Mouse (Mus musculus): ENCODE data around the gene Klhl10. TPM values are rescaled to one million over a fixed set of nuclear protein-coding genes. Genes with fewer than 3 reads are reported as not detected.

Klhl10 gene
- total and polyA plus RNA-seq, 2 experiments from 2014 or later = 0.39 to 0.42 TPM

GRCm38 (mm10) chr11:100490951-100491350 is 49.2 kb downstream of the Klhl10 start:
- H3K4me2 ChIP-seq (ENCODE audit: low read depth, low read length) = no peak overlapping the region
- no peak overlapping the region for H3K9ac ChIP-seq (replicated peaks; ENCODE audit: low read length)
- peaks cover 54% of the 10 kb centered on the region for H3K36me3 ChIP-seq (ENCODE audit: insufficient read depth, low read length)
- DNase-seq (ENCODE audit: low spot score) = peak; percentile 7
- no peak overlapping the region for H3K4me3 ChIP-seq (ENCODE audit: low read length)
- no peak overlapping the region for H3K27ac ChIP-seq
- H3K27me3 ChIP-seq (ENCODE audit: insufficient read depth, low read length) = no peaks in the 10 kb centered on the region
- TF ChIP-seq CTCF (IDR thresholded peaks at IDR 0.05; ENCODE audit: low read depth) = peak; percentile 58
- WGBS = 92% methylated on average over 6 of the region's 6 CpGs
- no peaks in the 10 kb centered on the region for H3K4me1 ChIP-seq (ENCODE audit: insufficient read depth, low read length)
- H3K9me3 ChIP-seq (ENCODE audit: low read length) = no peaks in the 10 kb centered on the region
- no peak for ATAC-seq

DNA sequence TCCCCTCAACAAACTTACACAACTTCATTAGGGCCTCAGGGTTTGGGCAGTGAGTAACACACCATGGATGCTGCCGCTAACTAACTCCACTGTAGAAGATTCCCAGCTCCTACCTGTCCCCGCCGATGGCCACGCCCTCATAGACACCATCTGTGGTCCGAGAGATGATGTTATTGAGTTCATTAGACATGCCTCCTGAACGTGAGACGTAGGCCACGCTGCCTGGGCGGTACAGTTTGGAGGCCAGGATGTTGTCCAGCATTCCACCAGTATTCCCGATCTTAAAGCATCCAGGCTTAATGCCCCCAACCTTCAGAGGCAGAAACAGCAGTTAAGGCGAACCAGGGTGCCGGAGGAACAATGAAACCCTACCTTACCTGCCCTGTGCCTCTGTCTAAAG is 52.1 kb downstream of the Klhl10 start:
- 91% methylated on average over 12 of the region's 12 CpGs for WGBS
- H3K27ac ChIP-seq = no peak overlapping the region
- H3K4me2 ChIP-seq (ENCODE audit: low read depth, low read length) = no peak overlapping the region
- no peak overlapping the region for H3K9ac ChIP-seq (replicated peaks; ENCODE audit: low read length)
- DNase-seq (ENCODE audit: low spot score) = no peak
- no peak for ATAC-seq
- peaks cover 77% of the 10 kb centered on the region for H3K36me3 ChIP-seq (ENCODE audit: insufficient read depth, low read length)
- H3K9me3 ChIP-seq (ENCODE audit: low read length) = no peaks in the 10 kb centered on the region
- no peaks in the 10 kb centered on the region for H3K27me3 ChIP-seq (ENCODE audit: insufficient read depth, low read length)
- TF ChIP-seq CTCF (IDR thresholded peaks at IDR 0.05; ENCODE audit: low read depth) = no peak
- H3K4me1 ChIP-seq (ENCODE audit: insufficient read depth, low read length) = no peaks in the 10 kb centered on the region
- H3K4me3 ChIP-seq (ENCODE audit: low read length) = no peak overlapping the region

DNA sequence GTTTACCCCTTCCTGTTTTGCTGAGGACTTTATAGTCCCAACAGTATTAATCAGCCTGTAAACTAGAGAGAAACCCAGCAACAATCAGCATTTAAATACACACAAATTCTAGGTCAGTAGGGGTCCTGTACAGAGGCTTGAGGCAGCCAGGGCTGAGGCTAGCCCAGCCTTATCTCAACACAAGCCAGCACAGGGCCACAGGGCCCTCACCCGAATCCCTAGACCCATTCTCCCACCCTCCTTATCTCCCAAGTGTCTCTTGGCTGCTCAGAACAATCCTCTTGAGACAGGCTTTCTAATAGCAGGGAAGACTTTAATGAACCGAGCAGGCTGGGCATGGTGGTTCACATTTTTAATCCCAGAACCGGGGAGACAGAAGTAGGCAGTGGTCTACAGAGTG is 58.5 kb downstream of the Klhl10 start:
- Histone ChIP-seq H3K4me2 (ENCODE audit: low read depth, low read length) (no peak overlapping the region), H3K27ac (no peak overlapping the region), H3K36me3 (ENCODE audit: insufficient read depth, low read length) (peaks cover 66% of the 10 kb centered on the region), H3K4me3 (ENCODE audit: low read length) (no peak overlapping the region), H3K9me3 (ENCODE audit: low read length) (no peaks in the 10 kb centered on the region), H3K4me1 (ENCODE audit: insufficient read depth, low read length) (no peaks in the 10 kb centered on the region), H3K27me3 (ENCODE audit: insufficient read depth, low read length) (no peaks in the 10 kb centered on the region), H3K9ac (replicated peaks; ENCODE audit: low read length) (no peak overlapping the region)
- DNase-seq (ENCODE audit: low spot score) (no peak), ATAC-seq (no peak)
- 81% methylated on average over 3 of the region's 3 CpGs for WGBS
- TF ChIP-seq CTCF (IDR thresholded peaks at IDR 0.05; ENCODE audit: low read depth) = no peak

DNA sequence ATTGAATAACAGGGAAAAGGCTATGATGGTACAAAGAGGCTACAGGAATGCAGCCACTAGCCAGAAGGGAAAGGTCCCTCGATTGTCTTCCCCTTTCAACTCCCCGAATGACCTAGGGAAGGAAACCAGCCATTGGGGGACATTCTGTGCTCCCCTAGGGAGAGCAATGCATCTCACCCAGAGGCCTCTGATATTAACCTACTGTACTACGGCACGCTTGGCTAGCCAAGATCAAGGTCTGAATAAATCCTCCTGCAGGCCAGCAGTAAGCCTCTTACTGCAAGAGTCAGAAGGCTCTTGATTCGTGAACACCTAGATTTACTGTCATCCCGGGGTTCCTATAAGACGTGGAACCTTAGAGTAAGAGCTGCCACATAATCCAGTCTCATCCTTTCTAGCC is 58.9 kb downstream of the Klhl10 start:
- TF ChIP-seq CTCF (IDR thresholded peaks at IDR 0.05; ENCODE audit: low read depth) = no peak
- no peaks in the 10 kb centered on the region for H3K9me3 ChIP-seq (ENCODE audit: low read length)
- no peak for DNase-seq (ENCODE audit: low spot score)
- no peak overlapping the region for H3K27ac ChIP-seq
- no peak overlapping the region for H3K4me3 ChIP-seq (ENCODE audit: low read length)
- 81% methylated on average over 7 of the region's 7 CpGs for WGBS
- H3K4me2 ChIP-seq (ENCODE audit: low read depth, low read length) = no peak overlapping the region
- H3K36me3 ChIP-seq (ENCODE audit: insufficient read depth, low read length) = peaks cover 63% of the 10 kb centered on the region
- H3K4me1 ChIP-seq (ENCODE audit: insufficient read depth, low read length) = no peaks in the 10 kb centered on the region
- H3K27me3 ChIP-seq (ENCODE audit: insufficient read depth, low read length) = no peaks in the 10 kb centered on the region
- no peak for ATAC-seq
- no peak overlapping the region for H3K9ac ChIP-seq (replicated peaks; ENCODE audit: low read length)

GRCm38 (mm10) chr11:100501321-100501720 is 59.6 kb downstream of the Klhl10 start:
- no peak for ATAC-seq
- Histone ChIP-seq H3K4me3 (ENCODE audit: low read length) (no peak overlapping the region), H3K27ac (no peak overlapping the region), H3K9ac (replicated peaks; ENCODE audit: low read length) (no peak overlapping the region), H3K4me2 (ENCODE audit: low read depth, low read length) (no peak overlapping the region), H3K4me1 (ENCODE audit: insufficient read depth, low read length) (no peaks in the 10 kb centered on the region), H3K9me3 (ENCODE audit: low read length) (no peaks in the 10 kb centered on the region), H3K36me3 (ENCODE audit: insufficient read depth, low read length) (peaks cover 56% of the 10 kb centered on the region), H3K27me3 (ENCODE audit: insufficient read depth, low read length) (no peaks in the 10 kb centered on the region)
- TF ChIP-seq CTCF (IDR thresholded peaks at IDR 0.05; ENCODE audit: low read depth) = no peak
- WGBS = 41% methylated on average over 6 of the region's 6 CpGs
- no peak for DNase-seq (ENCODE audit: low spot score)

DNA sequence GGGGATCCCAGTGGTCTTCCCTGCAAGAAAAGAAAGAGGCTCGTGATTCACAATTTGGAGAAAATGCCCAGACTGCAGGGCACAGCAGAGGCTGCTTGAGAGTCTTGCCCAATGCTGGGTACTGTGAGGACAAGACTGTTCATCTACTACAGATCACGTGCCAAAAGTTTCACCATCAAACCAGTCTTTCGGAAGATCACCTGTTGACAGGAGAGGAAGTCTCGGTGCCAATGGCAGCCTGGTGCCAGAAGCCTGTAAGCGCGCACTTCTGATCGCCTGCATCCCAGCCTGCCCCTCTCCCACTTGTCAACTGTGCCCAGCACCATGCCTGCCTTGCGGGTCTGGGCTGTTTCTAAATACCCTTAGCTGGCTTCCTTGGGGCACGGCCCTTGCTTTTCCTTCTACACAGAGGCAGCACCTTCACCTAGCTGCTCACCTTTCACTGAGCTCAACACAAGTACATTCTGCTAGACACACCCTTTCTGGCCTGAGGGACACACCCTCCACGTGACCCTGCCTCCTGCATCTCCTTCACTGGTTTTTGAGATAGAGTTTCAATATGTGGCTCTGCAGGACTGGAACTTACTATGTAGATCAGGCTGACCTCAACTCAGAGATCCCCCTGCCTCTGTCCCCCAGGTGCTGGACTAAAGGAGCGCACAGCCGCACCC is 63.4 kb downstream of the Klhl10 start:
- Histone ChIP-seq H3K4me2 (ENCODE audit: low read depth, low read length) (no peak overlapping the region), H3K4me3 (ENCODE audit: low read length) (no peak overlapping the region), H3K9ac (replicated peaks; ENCODE audit: low read length) (no peak overlapping the region), H3K4me1 (ENCODE audit: insufficient read depth, low read length) (no peaks in the 10 kb centered on the region), H3K27me3 (ENCODE audit: insufficient read depth, low read length) (no peaks in the 10 kb centered on the region), H3K36me3 (ENCODE audit: insufficient read depth, low read length) (peaks cover 41% of the 10 kb centered on the region), H3K9me3 (ENCODE audit: low read length) (no peaks in the 10 kb centered on the region), H3K27ac (no peak overlapping the region)
- 93% methylated on average over 12 of the region's 12 CpGs for WGBS
- no peak for TF ChIP-seq CTCF (IDR thresholded peaks at IDR 0.05; ENCODE audit: low read depth)
- no peak for DNase-seq (ENCODE audit: low spot score)
- no peak for ATAC-seq

DNA sequence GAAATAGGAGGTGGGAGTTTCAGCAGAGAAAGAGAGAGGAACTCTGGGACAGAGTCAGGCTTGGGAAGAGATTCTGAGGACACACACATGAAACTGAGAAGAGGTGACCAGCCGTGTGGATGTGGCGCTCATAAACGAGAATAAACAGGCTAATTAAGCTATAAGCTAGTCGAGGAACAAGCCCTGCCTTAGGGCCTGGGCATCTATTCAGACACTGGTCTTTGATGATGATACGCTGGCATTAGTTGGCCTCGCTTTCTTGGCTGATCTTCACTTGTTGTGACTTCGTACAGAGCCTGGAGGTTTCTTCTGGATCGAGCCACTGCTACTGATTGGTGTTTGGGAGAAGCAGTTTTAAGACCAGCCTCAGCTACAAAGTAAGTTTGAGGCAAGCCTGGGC is 64.3 kb downstream of the Klhl10 start:
- no peaks in the 10 kb centered on the region for H3K9me3 ChIP-seq (ENCODE audit: low read length)
- TF ChIP-seq CTCF (IDR thresholded peaks at IDR 0.05; ENCODE audit: low read depth) = no peak
- H3K4me3 ChIP-seq (ENCODE audit: low read length) = no peak overlapping the region
- no peak overlapping the region for H3K27ac ChIP-seq
- 88% methylated on average over 8 of the region's 8 CpGs for WGBS
- H3K4me2 ChIP-seq (ENCODE audit: low read depth, low read length) = no peak overlapping the region
- peaks cover 42% of the 10 kb centered on the region for H3K36me3 ChIP-seq (ENCODE audit: insufficient read depth, low read length)
- ATAC-seq (no peak), DNase-seq (ENCODE audit: low spot score) (no peak)
- no peaks in the 10 kb centered on the region for H3K27me3 ChIP-seq (ENCODE audit: insufficient read depth, low read length)
- H3K4me1 ChIP-seq (ENCODE audit: insufficient read depth, low read length) = no peaks in the 10 kb centered on the region
- H3K9ac ChIP-seq (replicated peaks; ENCODE audit: low read length) = no peak overlapping the region

Small RNAs within 50 kb of the gene (microRNA-seq; reads per million reads assigned to microRNA genes)
- gene Gm27374 (0 reads per million in 2 experiments), gene Mir7116 (1.4 to 1.8 reads per million in 2 experiments)

Other genes starting within 250 kb of the Klhl10 start
- gene Krt9, start 248.7 kb upstream of the Klhl10 start, total RNA-seq (2014; rRNA removed) = 0.05 TPM in 1 of 2 replicates, not detected in the other
- gene Krt9, start 248.7 kb upstream of the Klhl10 start, polyA plus RNA-seq (2015; fragmentation: Nextera tagmentation; extraction: Ambion mirVana) = 0.06 and 0.18 TPM in 2 replicates
- 0.86 TPM in 1 of 2 replicates, not detected in the other for gene Krt14, start 234.4 kb upstream of the Klhl10 start, total RNA-seq (2014; rRNA removed)
- 0.55 and 0.79 TPM in 2 replicates for gene Krt14, start 234.4 kb upstream of the Klhl10 start, polyA plus RNA-seq (2015; fragmentation: Nextera tagmentation; extraction: Ambion mirVana)
- gene Krt16, start 193.0 kb upstream of the Klhl10 start, total RNA-seq (2014; rRNA removed) = not detected in 2 replicates
- gene Krt16, start 193.0 kb upstream of the Klhl10 start, polyA plus RNA-seq (2015; fragmentation: Nextera tagmentation; extraction: Ambion mirVana) = not detected in 2 replicates
- gene Krt17, start 180.9 kb upstream of the Klhl10 start, total RNA-seq (2014; rRNA removed) = 0.40 and 1.0 TPM in 2 replicates
- 1.1 and 1.2 TPM in 2 replicates for gene Krt17, start 180.9 kb upstream of the Klhl10 start, polyA plus RNA-seq (2015; fragmentation: Nextera tagmentation; extraction: Ambion mirVana)
- not detected in 2 replicates for gene Krt42, start 172.0 kb upstream of the Klhl10 start, total RNA-seq (2014; rRNA removed)
- 0.23 TPM in 1 of 2 replicates, not detected in the other for gene Krt42, start 172.0 kb upstream of the Klhl10 start, polyA plus RNA-seq (2015; fragmentation: Nextera tagmentation; extraction: Ambion mirVana)
- 74.1 and 76.5 TPM in 2 replicates for gene Eif1, start 122.0 kb upstream of the Klhl10 start, total RNA-seq (2014; rRNA removed)
- gene Eif1, start 122.0 kb upstream of the Klhl10 start, polyA plus RNA-seq (2015; fragmentation: Nextera tagmentation; extraction: Ambion mirVana) = 1,309 and 1,318 TPM in 2 replicates
- gene Gast, start 107.5 kb upstream of the Klhl10 start, total RNA-seq (2014; rRNA removed) = not detected in 2 replicates
- 0.45 and 0.73 TPM in 2 replicates for gene Gast, start 107.5 kb upstream of the Klhl10 start, polyA plus RNA-seq (2015; fragmentation: Nextera tagmentation; extraction: Ambion mirVana)
- gene Hap1, start 85.8 kb upstream of the Klhl10 start, total RNA-seq (2014; rRNA removed) = 530 and 555 TPM in 2 replicates
- 344 and 395 TPM in 2 replicates for gene Hap1, start 85.8 kb upstream of the Klhl10 start, polyA plus RNA-seq (2015; fragmentation: Nextera tagmentation; extraction: Ambion mirVana)
- gene Jup, start 44.2 kb upstream of the Klhl10 start, total RNA-seq (2014; rRNA removed) = 105 and 119 TPM in 2 replicates
- 42.7 and 49.8 TPM in 2 replicates for gene Jup, start 44.2 kb upstream of the Klhl10 start, polyA plus RNA-seq (2015; fragmentation: Nextera tagmentation; extraction: Ambion mirVana)
- 23.9 and 28.2 TPM in 2 replicates for gene P3h4, start 27.1 kb upstream of the Klhl10 start, total RNA-seq (2014; rRNA removed)
- 20.7 and 22.0 TPM in 2 replicates for gene P3h4, start 27.1 kb upstream of the Klhl10 start, polyA plus RNA-seq (2015; fragmentation: Nextera tagmentation; extraction: Ambion mirVana)
- gene Fkbp10, start 26.2 kb upstream of the Klhl10 start, total RNA-seq (2014; rRNA removed) = 34.6 and 41.1 TPM in 2 replicates
- 27.0 and 27.4 TPM in 2 replicates for gene Fkbp10, start 26.2 kb upstream of the Klhl10 start, polyA plus RNA-seq (2015; fragmentation: Nextera tagmentation; extraction: Ambion mirVana)
- gene Nt5c3b, start 109 bp upstream of the Klhl10 start, total RNA-seq (2014; rRNA removed) = 59.2 and 61.7 TPM in 2 replicates
- gene Nt5c3b, start 109 bp upstream of the Klhl10 start, polyA plus RNA-seq (2015; fragmentation: Nextera tagmentation; extraction: Ambion mirVana) = 106 and 108 TPM in 2 replicates
- 50.3 and 56.5 TPM in 2 replicates for gene Klhl11, start 30.8 kb downstream of the Klhl10 start, total RNA-seq (2014; rRNA removed)
- 10.4 and 10.7 TPM in 2 replicates for gene Klhl11, start 30.8 kb downstream of the Klhl10 start, polyA plus RNA-seq (2015; fragmentation: Nextera tagmentation; extraction: Ambion mirVana)
- gene Acly, start 86.1 kb downstream of the Klhl10 start, total RNA-seq (2014; rRNA removed) = 229 and 235 TPM in 2 replicates
- 130 and 135 TPM in 2 replicates for gene Acly, start 86.1 kb downstream of the Klhl10 start, polyA plus RNA-seq (2015; fragmentation: Nextera tagmentation; extraction: Ambion mirVana)
- gene Ttc25, start 103.7 kb downstream of the Klhl10 start, total RNA-seq (2014; rRNA removed) = 1.5 and 2.4 TPM in 2 replicates
- 1.8 and 2.0 TPM in 2 replicates for gene Ttc25, start 103.7 kb downstream of the Klhl10 start, polyA plus RNA-seq (2015; fragmentation: Nextera tagmentation; extraction: Ambion mirVana)
- gene Cnp, start 133.0 kb downstream of the Klhl10 start, total RNA-seq (2014; rRNA removed) = 95.3 and 125 TPM in 2 replicates
- gene Cnp, start 133.0 kb downstream of the Klhl10 start, polyA plus RNA-seq (2015; fragmentation: Nextera tagmentation; extraction: Ambion mirVana) = 121 and 146 TPM in 2 replicates
- 125 and 131 TPM in 2 replicates for gene Nkiras2, start 177.3 kb downstream of the Klhl10 start, total RNA-seq (2014; rRNA removed)
- 77.5 and 82.1 TPM in 2 replicates for gene Nkiras2, start 177.3 kb downstream of the Klhl10 start, polyA plus RNA-seq (2015; fragmentation: Nextera tagmentation; extraction: Ambion mirVana)
- gene Dnajc7, start 178.3 kb downstream of the Klhl10 start, total RNA-seq (2014; rRNA removed) = 64.6 and 73.8 TPM in 2 replicates
- gene Dnajc7, start 178.3 kb downstream of the Klhl10 start, polyA plus RNA-seq (2015; fragmentation: Nextera tagmentation; extraction: Ambion mirVana) = 237 and 246 TPM in 2 replicates